Mouse (Mus musculus) bone marrow, adult 2 months (tissue): Measurements from ENCODE around the gene Ctf2.

Experiments
- CTCF ChIP-seq: fragments of 200-500 bp; IDR thresholded peaks from 2 replicates; pipeline ENCODE4 v1.5.1; 2011; ENCODE audit warnings: low read length, control low read depth; ENCODE audit not compliant: control insufficient read depth, insufficient read depth
- POLR2A ChIP-seq: fragments of 200-500 bp; IDR thresholded peaks from 2 replicates; pipeline ENCODE4 v1.6.1; 2011; ENCODE audit warnings: low read depth, mild to moderate bottlenecking, control low read depth, low read length, borderline replicate concordance; ENCODE audit not compliant: control insufficient read depth

- TF ChIP-seq CTCF (no peak), POLR2A (no peak)
Measured at GRCm38 (mm10) chr7:127751619-127752018, 19.7 kb upstream of the Ctf2 start.
